Mouse (Mus musculus): ENCODE results near the gene Tpt1. TPM values are rescaled to one million over a fixed set of nuclear protein-coding genes. Genes with fewer than 3 reads are reported as not detected.

Gene Tpt1
- polyA plus RNA-seq, 1 experiment, result 5,697 TPM

- TF ChIP-seq MAX (IDR thresholded peaks at IDR 0.05) (no peak), CTCF (IDR thresholded peaks at IDR 0.05; ENCODE audit: control insufficient read depth, insufficient read depth, insufficient read length) (no peak), CEBPB (IDR thresholded peaks at IDR 0.05; ENCODE audit: low read depth) (no peak), MYOD1 (IDR thresholded peaks at IDR 0.05; ENCODE audit: control insufficient read depth, insufficient read length, low read depth) (no peak), MYOG (IDR thresholded peaks at IDR 0.05; ENCODE audit: control insufficient read depth, extremely low read depth, insufficient read length) (no peak), FOSL1 (IDR thresholded peaks at IDR 0.05; ENCODE audit: insufficient read depth, low read length, poor library complexity, severe bottlenecking) (no peak), USF1 (IDR thresholded peaks at IDR 0.05; ENCODE audit: low read depth) (no peak)
- H3K79me2 ChIP-seq (ENCODE audit: control insufficient read depth, insufficient read depth), result no peaks in the 10 kb centered on the region
- H3ac ChIP-seq (ENCODE audit: control insufficient read depth, insufficient read length, low read depth), result no peak overlapping the region
- H3K4me3 ChIP-seq (ENCODE audit: insufficient read depth, poor library complexity, severe bottlenecking), result no peak overlapping the region
- H3K27me3 ChIP-seq (ENCODE audit: control insufficient read depth, insufficient read depth, insufficient read length), result no peaks in the 10 kb centered on the region
- no peaks in the 10 kb centered on the region for H3K79me3 ChIP-seq (ENCODE audit: low read depth)
- no peaks in the 10 kb centered on the region for H3K36me3 ChIP-seq (ENCODE audit: control insufficient read depth, insufficient read depth)
These were observed 28.7 kb downstream of the Tpt1 start for GRCm38 (mm10) chr14:75873612-75874011.

GRCm38 (mm10) chr14:75876320-75877043 is 31.6 kb downstream of the Tpt1 start:
- peak; percentile 56 for TF ChIP-seq CTCF (IDR thresholded peaks at IDR 0.05; ENCODE audit: control insufficient read depth, insufficient read depth, insufficient read length)
- TF ChIP-seq MAX (IDR thresholded peaks at IDR 0.05), result no peak
- no peaks in the 10 kb centered on the region for H3K36me3 ChIP-seq (ENCODE audit: control insufficient read depth, insufficient read depth)
- H3K27me3 ChIP-seq (ENCODE audit: control insufficient read depth, insufficient read depth, insufficient read length), result no peaks in the 10 kb centered on the region
- H3ac ChIP-seq (ENCODE audit: control insufficient read depth, insufficient read length, low read depth), result peak overlapping the region; percentile 38
- H3K79me3 ChIP-seq (ENCODE audit: low read depth), result no peaks in the 10 kb centered on the region
- no peak overlapping the region for H3K4me3 ChIP-seq (ENCODE audit: insufficient read depth, poor library complexity, severe bottlenecking)
- no peaks in the 10 kb centered on the region for H3K79me2 ChIP-seq (ENCODE audit: control insufficient read depth, insufficient read depth)

- Histone ChIP-seq H3ac (ENCODE audit: control insufficient read depth, insufficient read length, low read depth) (no peak overlapping the region), H3K4me3 (ENCODE audit: insufficient read depth, poor library complexity, severe bottlenecking) (no peak overlapping the region), H3K27me3 (ENCODE audit: control insufficient read depth, insufficient read depth, insufficient read length) (no peaks in the 10 kb centered on the region), H3K79me3 (ENCODE audit: low read depth) (no peaks in the 10 kb centered on the region), H3K36me3 (ENCODE audit: control insufficient read depth, insufficient read depth) (no peaks in the 10 kb centered on the region), H3K79me2 (ENCODE audit: control insufficient read depth, insufficient read depth) (no peaks in the 10 kb centered on the region)
- TF ChIP-seq MYOG (IDR thresholded peaks at IDR 0.05; ENCODE audit: control insufficient read depth, extremely low read depth, insufficient read length) (no peak), FOSL1 (IDR thresholded peaks at IDR 0.05; ENCODE audit: insufficient read depth, low read length, poor library complexity, severe bottlenecking) (no peak), CEBPB (IDR thresholded peaks at IDR 0.05; ENCODE audit: low read depth) (no peak), USF1 (IDR thresholded peaks at IDR 0.05; ENCODE audit: low read depth) (no peak), MYOD1 (IDR thresholded peaks at IDR 0.05; ENCODE audit: control insufficient read depth, insufficient read length, low read depth) (no peak), CTCF (IDR thresholded peaks at IDR 0.05; ENCODE audit: control insufficient read depth, insufficient read depth, insufficient read length) (no peak), MAX (IDR thresholded peaks at IDR 0.05) (no peak)
These were observed 32.4 kb downstream of the Tpt1 start for GRCm38 (mm10) chr14:75877297-75877696.

GRCm38 (mm10) chr14:75878980-75879379 is 34.1 kb downstream of the Tpt1 start:
- Histone ChIP-seq H3ac (ENCODE audit: control insufficient read depth, insufficient read length, low read depth) (no peak overlapping the region), H3K27me3 (ENCODE audit: control insufficient read depth, insufficient read depth, insufficient read length) (no peaks in the 10 kb centered on the region), H3K79me2 (ENCODE audit: control insufficient read depth, insufficient read depth) (no peaks in the 10 kb centered on the region), H3K79me3 (ENCODE audit: low read depth) (no peaks in the 10 kb centered on the region), H3K4me3 (ENCODE audit: insufficient read depth, poor library complexity, severe bottlenecking) (no peak overlapping the region), H3K36me3 (ENCODE audit: control insufficient read depth, insufficient read depth) (no peaks in the 10 kb centered on the region)
- TF ChIP-seq USF1 (IDR thresholded peaks at IDR 0.05; ENCODE audit: low read depth) (no peak), MYOG (IDR thresholded peaks at IDR 0.05; ENCODE audit: control insufficient read depth, extremely low read depth, insufficient read length) (no peak), MAX (IDR thresholded peaks at IDR 0.05) (no peak), FOSL1 (IDR thresholded peaks at IDR 0.05; ENCODE audit: insufficient read depth, low read length, poor library complexity, severe bottlenecking) (no peak), CTCF (IDR thresholded peaks at IDR 0.05; ENCODE audit: control insufficient read depth, insufficient read depth, insufficient read length) (no peak)

GRCm38 (mm10) chr14:75881856-75882255 is 37.0 kb downstream of the Tpt1 start:
- H3K79me2 ChIP-seq (ENCODE audit: control insufficient read depth, insufficient read depth), result no peaks in the 10 kb centered on the region
- H3K27me3 ChIP-seq (ENCODE audit: control insufficient read depth, insufficient read depth, insufficient read length), result no peaks in the 10 kb centered on the region
- H3ac ChIP-seq (ENCODE audit: control insufficient read depth, insufficient read length, low read depth), result no peak overlapping the region
- H3K36me3 ChIP-seq (ENCODE audit: control insufficient read depth, insufficient read depth), result no peaks in the 10 kb centered on the region
- H3K79me3 ChIP-seq (ENCODE audit: low read depth), result no peaks in the 10 kb centered on the region
- no peak overlapping the region for H3K4me3 ChIP-seq (ENCODE audit: insufficient read depth, poor library complexity, severe bottlenecking)
- no peak for TF ChIP-seq MYOG (IDR thresholded peaks at IDR 0.05; ENCODE audit: control insufficient read depth, extremely low read depth, insufficient read length)
- no peak for TF ChIP-seq USF1 (IDR thresholded peaks at IDR 0.05; ENCODE audit: low read depth)
- no peak for TF ChIP-seq MAX (IDR thresholded peaks at IDR 0.05)
- TF ChIP-seq CTCF (IDR thresholded peaks at IDR 0.05; ENCODE audit: control insufficient read depth, insufficient read depth, insufficient read length), result no peak
- no peak for TF ChIP-seq MYOD1 (IDR thresholded peaks at IDR 0.05; ENCODE audit: control insufficient read depth, insufficient read length, low read depth)
- no peak for TF ChIP-seq CEBPB (IDR thresholded peaks at IDR 0.05; ENCODE audit: low read depth)
- TF ChIP-seq FOSL1 (IDR thresholded peaks at IDR 0.05; ENCODE audit: insufficient read depth, low read length, poor library complexity, severe bottlenecking), result no peak

- H3K27me3 ChIP-seq (ENCODE audit: control insufficient read depth, insufficient read depth, insufficient read length), result no peaks in the 10 kb centered on the region
- H3K36me3 ChIP-seq (ENCODE audit: control insufficient read depth, insufficient read depth), result no peaks in the 10 kb centered on the region
- no peaks in the 10 kb centered on the region for H3K79me3 ChIP-seq (ENCODE audit: low read depth)
- no peaks in the 10 kb centered on the region for H3K79me2 ChIP-seq (ENCODE audit: control insufficient read depth, insufficient read depth)
- no peak for TF ChIP-seq MAX (IDR thresholded peaks at IDR 0.05)
- TF ChIP-seq MYOG (IDR thresholded peaks at IDR 0.05; ENCODE audit: control insufficient read depth, extremely low read depth, insufficient read length), result no peak
- TF ChIP-seq FOSL1 (IDR thresholded peaks at IDR 0.05; ENCODE audit: insufficient read depth, low read length, poor library complexity, severe bottlenecking), result no peak
- TF ChIP-seq MYOD1 (IDR thresholded peaks at IDR 0.05; ENCODE audit: control insufficient read depth, insufficient read length, low read depth), result no peak
- no peak for TF ChIP-seq USF1 (IDR thresholded peaks at IDR 0.05; ENCODE audit: low read depth)
- TF ChIP-seq CTCF (IDR thresholded peaks at IDR 0.05; ENCODE audit: control insufficient read depth, insufficient read depth, insufficient read length), result no peak
- no peak for TF ChIP-seq CEBPB (IDR thresholded peaks at IDR 0.05; ENCODE audit: low read depth)
- no peak overlapping the region for H3ac ChIP-seq (ENCODE audit: control insufficient read depth, insufficient read length, low read depth)
- H3K4me3 ChIP-seq (ENCODE audit: insufficient read depth, poor library complexity, severe bottlenecking), result no peak overlapping the region
These were observed 38.4 kb downstream of the Tpt1 start for GRCm38 (mm10) chr14:75883330-75883729.

Measured in C2C12 (cell line).